18 mouse cellular contexts compared by ENCODE assay signal in genomic region chr6:109371931-109372330, GRCm38 (mm10).
"Had no signal": no experiment of that assay in that cellular context is flagged by ENCODE, and none has a peak within 500 bp of the region (broad histone marks: within the 10 kb centered on the region; RNA-seq: fewer than 3 reads in every experiment).

No protein-coding gene starts in this region.

- H3K27ac ChIP-seq: limb, embryonic 13.5 days; liver, embryonic 15.5 days; midbrain, embryonic 15.5 days; neural tube, embryonic 13.5 days had no signal

- DNase-seq: kidney, adult 8-10 months; kidney, postnatal 36 days; layer of hippocampus, adult 9-11 months; layer of hippocampus, postnatal 36 days; lung, adult 2 months; lung, postnatal 36 days; right cerebral cortex, postnatal 4 days; spleen, adult 18-20 months; thymus, adult 18-20 months; thymus, postnatal 25 days had no signal

- H3K9ac ChIP-seq: limb, embryonic 13.5 days; liver, embryonic 15.5 days; midbrain, embryonic 15.5 days; neural tube, embryonic 13.5 days had no signal

- H3K27me3 ChIP-seq: limb, embryonic 13.5 days; liver, embryonic 15.5 days; midbrain, embryonic 15.5 days; neural tube, embryonic 13.5 days had no signal

- H3K4me1 ChIP-seq: limb, embryonic 13.5 days; liver, embryonic 15.5 days; midbrain, embryonic 15.5 days; neural tube, embryonic 13.5 days had no signal

- ATAC-seq: intestine, embryonic 16.5 days; lung, postnatal 0 days; midbrain, embryonic 15.5 days had no signal

- H3K4me3 ChIP-seq: limb, embryonic 13.5 days; liver, embryonic 15.5 days; midbrain, embryonic 15.5 days; neural tube, embryonic 13.5 days had no signal

- H3K9me3 ChIP-seq: limb, embryonic 13.5 days; liver, embryonic 15.5 days; midbrain, embryonic 15.5 days; neural tube, embryonic 13.5 days had no signal

- H3K36me3 ChIP-seq: limb, embryonic 13.5 days; liver, embryonic 15.5 days; midbrain, embryonic 15.5 days; neural tube, embryonic 13.5 days had no signal

- H3K4me2 ChIP-seq: limb, embryonic 13.5 days; liver, embryonic 11.5 days; liver, embryonic 15.5 days; midbrain, embryonic 11.5 days; midbrain, embryonic 15.5 days; neural tube, embryonic 13.5 days had no signal
